Mouse (Mus musculus) ES-E14 (cell line): ENCODE data around the gene Aldh1a3. TPM values are rescaled to one million over a fixed set of nuclear protein-coding genes. Genes with fewer than 3 reads are reported as not detected.
A peak's percentile ranks its signal among the peaks of the same experiment; 100 is the strongest.

Source experiments
- DNase-seq: peaks from one replicate; pipeline ENCODE4 v3.0.0-alpha.2; 2013; ENCODE audit warnings: low read depth, low spot score
- H3K27ac ChIP-seq: 2 replicates; pipeline ENCODE4 v1.5.1; 2012; ENCODE audit warnings: low read depth, mild to moderate bottlenecking, low read length, moderate library complexity, mixed read lengths; ENCODE audit not compliant: poor library complexity, insufficient read depth, severe bottlenecking
- H3K36me3 ChIP-seq: 2 replicates; pipeline ENCODE4 v1.6.1; 2012; ENCODE audit warnings: mild to moderate bottlenecking, low read length, moderate library complexity, mixed read lengths; ENCODE audit not compliant: control insufficient read depth, poor library complexity, insufficient read depth, severe bottlenecking
- H3K4me1 ChIP-seq, 2 experiments: fragments of 150-350 bp in 1 of 2; sonication (generic) in 1 of 2; 2 replicates each; pipeline ENCODE4 v1.6.1; 2012; ENCODE audit warnings: low read length in 2 of 2, mild to moderate bottlenecking in 1 of 2, mixed read lengths in 1 of 2; ENCODE audit not compliant: control insufficient read depth in 2 of 2, insufficient read depth in 2 of 2, poor library complexity in 1 of 2
- H3K4me3 ChIP-seq, 2 experiments: fragments of 150-350 bp in 1 of 2; sonication (generic) in 1 of 2; 2 replicates each; pipeline ENCODE4 v1.5.1; 2012; ENCODE audit warnings: low read length in 2 of 2, low read depth in 1 of 2, mild to moderate bottlenecking in 1 of 2, mixed read lengths in 1 of 2; ENCODE audit not compliant: insufficient read depth in 1 of 2, poor library complexity in 1 of 2, severe bottlenecking in 1 of 2
- H3K9ac ChIP-seq: 2 replicates; pipeline ENCODE4 v1.6.1; 2012; ENCODE audit warnings: low read depth, mild to moderate bottlenecking, low read length, mixed read lengths; ENCODE audit not compliant: poor library complexity, insufficient read depth, severe bottlenecking
- H3K9me3 ChIP-seq: fragments of 150-350 bp; sonication (generic); 2 replicates; pipeline ENCODE4 v1.6.1; 2012; ENCODE audit warnings: low read depth, mild to moderate bottlenecking, low read length; ENCODE audit not compliant: control insufficient read depth, insufficient read depth
- CHD2 ChIP-seq: IDR thresholded peaks from 2 replicates; pipeline ENCODE4 v1.6.1; 2014; ENCODE audit warnings: mild to moderate bottlenecking, low read depth, low read length, inconsistent platforms
- HCFC1 ChIP-seq: IDR thresholded peaks from 2 replicates; pipeline ENCODE4 v1.6.1; 2012; ENCODE audit warnings: low read length, inconsistent platforms, borderline replicate concordance; ENCODE audit not compliant: insufficient read depth
- MAFK ChIP-seq: IDR thresholded peaks from 2 replicates; pipeline ENCODE4 v1.6.1; 2014; ENCODE audit warnings: mild to moderate bottlenecking, low read depth, low read length, inconsistent platforms; ENCODE audit not compliant: insufficient read depth
- ZC3H11A ChIP-seq: IDR thresholded peaks from 2 replicates; pipeline ENCODE4 v1.6.1; 2012; ENCODE audit warnings: low read depth, mild to moderate bottlenecking, inconsistent platforms, low read length, borderline replicate concordance
- ZNF384 ChIP-seq: IDR thresholded peaks from 2 replicates; pipeline ENCODE4 v1.6.1; 2012; ENCODE audit warnings: low read depth, low read length, inconsistent platforms
- in situ Hi-C, 2 experiments: fragments of 600-800 bp; cut with MboI; formaldehyde crosslinking; loops; one replicate each; pipeline ENCODE4 v1.15.1; 2025; ENCODE audit warnings: low sequenced_read_pairs in 2 of 2, inconsistent platforms in 1 of 2; ENCODE audit not compliant: unreplicated experiment in 2 of 2
- total RNA-seq: library from RNA; depleted of rRNA; stranded (reverse); fragments of 300-350 nt; gene quantifications from 2 replicates; pipeline ENCODE4 v1.2.3, GENCODE M21; 2012

The Aldh1a3 gene
- total RNA-seq, 1 experiment: 12.4 TPM

GRCm38 (mm10) chr7:66427053-66427436 lies 272 bp downstream of the Aldh1a3 start:
- Histone ChIP-seq H3K36me3 (no peaks in the 10 kb centered on the region), H3K4me1 (peaks cover 0 to 3% of the 10 kb centered on the region in 2 experiments; a peak in 1 of 4 replicates), H3K9ac (no peak overlapping the region), H3K27ac (no peak overlapping the region), H3K9me3 (no peaks in the 10 kb centered on the region), H3K4me3 (peak overlapping the region; percentile 59 to 63; a peak in 3 of 4 replicates)
- TF ChIP-seq ZNF384: no peak
- TF ChIP-seq HCFC1: no peak
- TF ChIP-seq ZC3H11A: no peak
- TF ChIP-seq CHD2: no peak
- no peak for DNase-seq
- in situ Hi-C loops: no loop called here

- no peak for DNase-seq
- peaks cover 0 to 3% of the 10 kb centered on the region in 2 experiments; a peak in 1 of 4 replicates for H3K4me1 ChIP-seq
- in situ Hi-C loops: loop anchor here in 1 of 2 experiments (25.0 kb wide), 1 partner anchor 240 kb away; no protein-coding TSS in a partner anchor
- H3K27ac ChIP-seq: no peak overlapping the region
- no peak overlapping the region for H3K4me3 ChIP-seq
- no peak overlapping the region for H3K9ac ChIP-seq
- no peaks in the 10 kb centered on the region for H3K9me3 ChIP-seq
- H3K36me3 ChIP-seq: no peaks in the 10 kb centered on the region
- TF ChIP-seq HCFC1: no peak
- no peak for TF ChIP-seq ZC3H11A
- no peak for TF ChIP-seq ZNF384
Measured at GRCm38 (mm10) chr7:66421903-66422302, 5.4 kb downstream of the Aldh1a3 start.

DNA sequence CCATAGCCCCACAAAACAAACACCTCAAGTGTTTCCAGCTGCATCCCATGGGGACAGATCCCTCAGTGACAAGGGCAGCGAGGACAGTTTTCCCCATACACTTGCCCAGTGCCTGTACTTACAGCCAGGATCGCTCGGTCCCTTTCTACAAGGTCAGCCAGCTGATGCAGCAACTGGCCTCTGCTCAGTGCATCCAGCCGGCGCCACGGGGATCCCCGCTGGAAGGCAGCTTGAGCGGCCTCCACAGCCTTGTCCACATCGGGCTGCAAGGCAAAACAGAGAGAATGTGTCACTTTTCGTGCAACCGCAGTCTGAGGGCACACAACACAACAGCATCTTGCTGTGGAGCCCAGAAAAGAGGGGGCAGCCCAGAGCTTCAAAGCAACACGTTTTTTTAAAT lies 8.3 kb downstream of the Aldh1a3 start:
- in situ Hi-C loops: loop anchor here in 1 of 2 experiments (25.0 kb wide), 1 partner anchor 243 kb away; no protein-coding TSS in a partner anchor

DNA sequence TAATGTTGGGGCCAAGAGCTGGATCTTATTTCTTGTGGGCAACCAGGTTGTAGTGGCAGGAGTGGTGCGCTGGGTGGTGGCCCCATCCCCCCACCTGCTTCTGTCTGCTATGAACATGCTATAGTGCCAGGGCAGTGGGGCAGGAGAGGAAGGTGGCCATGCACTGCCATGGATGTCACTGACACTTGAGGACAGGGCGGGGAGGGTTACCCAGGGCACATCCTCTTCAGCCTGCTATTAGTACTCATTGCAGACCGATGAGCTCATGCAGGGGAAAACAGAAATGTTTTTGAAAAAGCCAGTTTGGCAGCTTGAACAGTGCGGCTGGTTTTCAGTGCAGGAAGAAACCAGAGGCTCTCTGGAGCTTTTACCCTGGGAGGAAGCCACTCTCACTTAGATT lies 10.5 kb downstream of the Aldh1a3 start:
- in situ Hi-C loops: loop anchor here in 1 of 2 experiments (25.0 kb wide), 1 partner anchor 245 kb away; no protein-coding TSS in a partner anchor
- DNase-seq: no peak

More for the DNA sequence above, 8.3 kb downstream of the Aldh1a3 start:
- DNase-seq: no peak
- H3K9ac ChIP-seq: no peak overlapping the region
- no peaks in the 10 kb centered on the region for H3K4me1 ChIP-seq
- no peak overlapping the region for H3K4me3 ChIP-seq
- no peak for TF ChIP-seq HCFC1
- no peaks in the 10 kb centered on the region for H3K9me3 ChIP-seq
- no peaks in the 10 kb centered on the region for H3K36me3 ChIP-seq
- no peak overlapping the region for H3K27ac ChIP-seq

GRCm38 (mm10) chr7:66413093-66413492 lies 14.2 kb downstream of the Aldh1a3 start:
- TF ChIP-seq HCFC1: no peak
- TF ChIP-seq ZC3H11A: no peak
- TF ChIP-seq MAFK: no peak
- TF ChIP-seq ZNF384: no peak
- TF ChIP-seq CHD2: no peak
- H3K4me3 ChIP-seq: no peak overlapping the region
- in situ Hi-C loops: loop anchor here in 1 of 2 experiments (25.0 kb wide), 1 partner anchor 249 kb away; no protein-coding TSS in a partner anchor

More for the DNA sequence above, 10.5 kb downstream of the Aldh1a3 start:
- Histone ChIP-seq H3K4me3 (no peak overlapping the region), H3K4me1 (no peaks in the 10 kb centered on the region), H3K27ac (no peak overlapping the region), H3K9ac (no peak overlapping the region), H3K9me3 (no peaks in the 10 kb centered on the region), H3K36me3 (no peaks in the 10 kb centered on the region)
- no peak for TF ChIP-seq MAFK
- no peak for TF ChIP-seq ZC3H11A
- TF ChIP-seq HCFC1: no peak
- TF ChIP-seq ZNF384: no peak
- TF ChIP-seq CHD2: no peak

More at GRCm38 (mm10) chr7:66413093-66413492, 14.2 kb downstream of the Aldh1a3 start:
- no peak overlapping the region for H3K27ac ChIP-seq
- H3K9me3 ChIP-seq: no peaks in the 10 kb centered on the region
- no peaks in the 10 kb centered on the region for H3K36me3 ChIP-seq
- H3K4me1 ChIP-seq: no peaks in the 10 kb centered on the region
- H3K9ac ChIP-seq: no peak overlapping the region
- no peak for DNase-seq
